Mouse (Mus musculus): Measurements from ENCODE around the gene Kirrel3.

The Kirrel3 gene

GRCm38 (mm10) chr9:34947717-34948116 lies 462.0 kb downstream of the Kirrel3 start:
- no peak for DNase-seq (ENCODE audit: low spot score)

- no peak for DNase-seq (ENCODE audit: low spot score)
These were observed 467.7 kb downstream of the Kirrel3 start for GRCm38 (mm10) chr9:34953420-34953819.

GRCm38 (mm10) chr9:34954212-34954611 lies 468.5 kb downstream of the Kirrel3 start:
- no peak for DNase-seq (ENCODE audit: low spot score)

- DNase-seq (ENCODE audit: low spot score): no peak
These were observed 470.8 kb downstream of the Kirrel3 start for GRCm38 (mm10) chr9:34956512-34956911.

- DNase-seq (ENCODE audit: low spot score): no peak
These were observed 472.0 kb downstream of the Kirrel3 start for GRCm38 (mm10) chr9:34957691-34958090.

- DNase-seq (ENCODE audit: low spot score): no peak
These were observed 472.6 kb downstream of the Kirrel3 start for GRCm38 (mm10) chr9:34958183-34958830.

GRCm38 (mm10) chr9:34960736-34961135 lies 475.0 kb downstream of the Kirrel3 start:
- no peak for DNase-seq (ENCODE audit: low spot score)

GRCm38 (mm10) chr9:34961171-34961570 lies 475.5 kb downstream of the Kirrel3 start:
- DNase-seq (ENCODE audit: low spot score): no peak

- DNase-seq (ENCODE audit: low spot score): no peak
These were observed 476.6 kb downstream of the Kirrel3 start for GRCm38 (mm10) chr9:34962251-34962650.

- no peak for DNase-seq (ENCODE audit: low spot score)
These were observed 477.9 kb downstream of the Kirrel3 start for GRCm38 (mm10) chr9:34963593-34963992.

- no peak for DNase-seq (ENCODE audit: low spot score)
These were observed 478.7 kb downstream of the Kirrel3 start for GRCm38 (mm10) chr9:34964172-34965040.

GRCm38 (mm10) chr9:34965041-34965415 lies 479.3 kb downstream of the Kirrel3 start:
- no peak for DNase-seq (ENCODE audit: low spot score)

- DNase-seq (ENCODE audit: low spot score): no peak
These were observed 482.1 kb downstream of the Kirrel3 start for GRCm38 (mm10) chr9:34967772-34968171.

- no peak for DNase-seq (ENCODE audit: low spot score)
These were observed 484.3 kb downstream of the Kirrel3 start for GRCm38 (mm10) chr9:34969881-34970490.

GRCm38 (mm10) chr9:34974326-34974725 lies 488.6 kb downstream of the Kirrel3 start:
- no peak for DNase-seq (ENCODE audit: low spot score)

- DNase-seq (ENCODE audit: low spot score): no peak
These were observed 489.6 kb downstream of the Kirrel3 start for GRCm38 (mm10) chr9:34975245-34975644.

- no peak for DNase-seq (ENCODE audit: low spot score)
These were observed 491.1 kb downstream of the Kirrel3 start for GRCm38 (mm10) chr9:34976596-34977462.

GRCm38 (mm10) chr9:34977700-34978099 lies 492.0 kb downstream of the Kirrel3 start:
- no peak for DNase-seq (ENCODE audit: low spot score)

- DNase-seq (ENCODE audit: low spot score): no peak
These were observed 492.5 kb downstream of the Kirrel3 start for GRCm38 (mm10) chr9:34978229-34978628.

GRCm38 (mm10) chr9:34980516-34981265 lies 495.0 kb downstream of the Kirrel3 start:
- DNase-seq (ENCODE audit: low spot score): no peak
